Mouse (Mus musculus) right cerebral cortex, adult 2 months (tissue): ENCODE measurements at regions not wholly inside any gene's neighbourhood (a gene's known extent, or its start where the extent isn't known, plus 50 kb on each side); places are given as distances from the start of the nearest gene placed in this dataset.

Experiments
- DNase-seq, 2 experiments: peaks; one replicate each; pipeline ENCODE4 v3.0.0; 2021 to 2022; ENCODE audit warnings: low spot score in 2 of 2

DNA sequence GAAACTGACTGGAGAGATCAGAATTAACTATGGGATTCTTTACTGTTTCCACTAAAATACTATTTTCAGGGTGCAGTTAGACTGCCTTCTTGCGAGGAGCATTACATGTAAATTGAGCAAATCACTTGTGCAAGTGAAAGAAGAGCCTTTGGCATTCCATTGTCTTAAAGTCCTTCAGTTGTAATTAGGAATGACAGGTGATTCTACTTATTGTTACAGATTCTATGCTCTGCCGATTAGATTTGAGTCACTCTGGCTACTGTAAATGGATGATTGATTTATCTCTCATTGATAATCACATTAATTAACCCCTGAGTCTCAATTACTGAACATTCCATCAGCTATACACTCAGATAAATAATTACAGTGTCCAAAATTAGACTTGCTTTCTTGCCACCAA is 2784.9 kb upstream of the Gm12353 start:
- DNase-seq: no peak

GRCm38 (mm10) chr4:16831598-16831997 is 2773.7 kb upstream of the Gm12353 start:
- DNase-seq: no peak

- DNase-seq: peak; percentile 35 to 38
These were observed 2757.2 kb upstream of the Gm12353 start for GRCm38 (mm10) chr4:16848096-16848495.

DNA sequence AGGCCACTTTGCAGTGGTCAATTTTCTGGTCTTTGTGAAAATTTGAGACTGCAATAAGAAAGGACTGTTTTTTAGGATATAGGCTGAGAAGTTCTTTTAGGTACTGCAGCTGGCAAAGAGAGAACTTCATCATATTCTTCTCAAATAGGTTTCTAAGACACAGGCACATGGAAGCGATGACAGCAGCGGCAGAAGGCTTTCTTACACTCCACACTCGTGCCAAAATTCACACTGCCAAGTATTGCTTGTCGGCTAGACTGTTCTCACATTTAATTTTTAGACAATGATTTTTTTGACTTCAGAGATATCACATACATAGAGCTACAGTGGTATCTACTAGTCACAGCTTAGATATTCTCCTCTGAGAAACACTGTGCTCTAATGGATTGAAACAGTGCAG is 2752.6 kb upstream of the Gm12353 start:
- DNase-seq: peak; percentile 31 to 43
